Comparison of ENCODE assay signal across 9 mouse cellular contexts in the genomic region with DNA sequence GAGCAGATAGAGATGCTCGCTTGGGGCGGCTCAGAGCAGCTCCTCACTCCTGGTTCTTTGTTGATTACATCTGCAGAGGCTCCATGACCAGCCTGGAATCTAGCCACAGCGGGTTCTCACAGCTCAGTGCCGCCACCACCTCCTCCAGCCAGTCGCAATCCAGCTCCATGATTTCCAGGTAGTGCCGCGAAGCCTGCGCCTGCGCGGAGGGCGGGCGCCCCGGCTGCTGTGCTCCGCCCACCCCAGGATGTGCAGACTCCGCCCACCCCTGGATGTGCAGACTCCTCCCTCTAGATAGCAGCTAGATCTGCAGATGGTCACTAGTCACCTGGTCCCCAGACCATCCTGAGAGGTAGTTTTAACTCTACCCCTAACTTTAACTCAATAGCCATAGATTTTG. TPM values are rescaled to one million over a fixed set of nuclear protein-coding genes. Genes with fewer than 3 reads are reported as not detected.
A peak's percentile ranks its signal among the peaks of the same experiment; 100 is the strongest.
DNase-seq lines count a peak whose midpoint lies in the region; ATAC-seq and TF ChIP-seq lines count a peak whose summit lies in the region.
"Had no signal": no experiment of that assay in that cellular context is flagged by ENCODE, and none has a peak within 500 bp of the region (broad histone marks: within the 10 kb centered on the region; RNA-seq: fewer than 3 reads in every experiment).

No protein-coding gene starts in this region.

- no peaks in the 10 kb centered on the region for H3K9me3 ChIP-seq in hindbrain, embryonic 11.5 days (ENCODE audit: control insufficient read depth, low read length)
- no peaks in the 10 kb centered on the region for H3K9me3 ChIP-seq in hindbrain, embryonic 13.5 days
- H3K9me3 ChIP-seq in intestine, embryonic 15.5 days = no peaks in the 10 kb centered on the region
- no peaks in the 10 kb centered on the region for H3K9me3 ChIP-seq in liver, postnatal 0 days (ENCODE audit: low read length)

- H3K27ac ChIP-seq in hindbrain, embryonic 11.5 days (ENCODE audit: low read depth, low read length) = no peak overlapping the region
- H3K27ac ChIP-seq in hindbrain, embryonic 13.5 days = no peak overlapping the region
- no peak overlapping the region for H3K27ac ChIP-seq in intestine, embryonic 15.5 days
- H3K27ac ChIP-seq in liver, postnatal 0 days (ENCODE audit: low read depth) = no peak overlapping the region

- H3K4me2 ChIP-seq in hindbrain, embryonic 11.5 days (replicated peaks; ENCODE audit: low read depth, low read length) = no peak overlapping the region
- H3K4me2 ChIP-seq in hindbrain, embryonic 13.5 days = no peak overlapping the region
- no peak overlapping the region for H3K4me2 ChIP-seq in intestine, embryonic 15.5 days (replicated peaks)
- no peak overlapping the region for H3K4me2 ChIP-seq in liver, postnatal 0 days (ENCODE audit: low read depth, low read length)

- 8% methylated on average over 15 of the region's 15 CpGs for WGBS in hindbrain, embryonic 11.5 days
- 14% methylated on average over 13 of the region's 15 CpGs for WGBS in hindbrain, embryonic 13.5 days
- 12% methylated on average over 15 of the region's 15 CpGs for WGBS in intestine, embryonic 15.5 days
- 54% methylated on average over 15 of the region's 15 CpGs for WGBS in liver, postnatal 0 days (ENCODE audit: insufficient replicate concordance)

- peak; percentile 83 for DNase-seq in hindbrain, embryonic 11.5 days (ENCODE audit: low spot score)
- DNase-seq in c-Kit-positive CD71-positive TER-119-negative erythroid progenitor cells, embryonic 14.5 days (ENCODE audit: low read depth) = peak; percentile 23
- DNase-seq in liver, postnatal 0 days = peak; percentile 70
- no peak for DNase-seq in heart, postnatal 25 days (ENCODE audit: low spot score)
- DNase-seq in urinary bladder, adult 18-20 months (ENCODE audit: low spot score in 2 of 2) = no peak
- DNase-seq in frontal cortex, postnatal 14 days (ENCODE audit: low spot score in 2 of 2) = no peak

- H3K36me3 ChIP-seq in hindbrain, embryonic 11.5 days (ENCODE audit: control insufficient read depth, insufficient read depth, low read length) = 0 out of 2 replicates have a peak, but pooled peaks cover 4% of the 10 kb centered on the region
- H3K36me3 ChIP-seq in hindbrain, embryonic 13.5 days = peaks cover 82% of the 10 kb centered on the region
- 0 out of 2 replicates have a peak, but pooled peaks cover 3% of the 10 kb centered on the region for H3K36me3 ChIP-seq in intestine, embryonic 15.5 days
- peaks cover 33% of the 10 kb centered on the region for H3K36me3 ChIP-seq in liver, postnatal 0 days (replicated peaks; ENCODE audit: insufficient read depth, low read length)

- ATAC-seq in hindbrain, embryonic 11.5 days (ENCODE audit: low FRiP score) = no peak
- no peak for ATAC-seq in hindbrain, embryonic 13.5 days (ENCODE audit: low FRiP score)
- ATAC-seq in intestine, embryonic 15.5 days = peak; percentile 56; the same call in 1 of the 2 replicates
- ATAC-seq in liver, postnatal 0 days = peak; percentile 67

- TF ChIP-seq EP300 in liver, postnatal 0 days (IDR thresholded peaks at IDR 0.05; ENCODE audit: low read depth) = no peak

- H3K27me3 ChIP-seq in hindbrain, embryonic 11.5 days (ENCODE audit: control insufficient read depth, insufficient read depth, low read length) = no peaks in the 10 kb centered on the region
- no peaks in the 10 kb centered on the region for H3K27me3 ChIP-seq in hindbrain, embryonic 13.5 days
- no peaks in the 10 kb centered on the region for H3K27me3 ChIP-seq in intestine, embryonic 15.5 days (replicated peaks)
- no peaks in the 10 kb centered on the region for H3K27me3 ChIP-seq in liver, postnatal 0 days (ENCODE audit: insufficient read depth, low read length)

- H3K4me3 ChIP-seq in hindbrain, embryonic 11.5 days (ENCODE audit: low read depth, low read length) = no peak overlapping the region
- H3K4me3 ChIP-seq in hindbrain, embryonic 13.5 days = no peak overlapping the region
- H3K4me3 ChIP-seq in intestine, embryonic 15.5 days (replicated peaks) = no peak overlapping the region
- no peak overlapping the region for H3K4me3 ChIP-seq in liver, postnatal 0 days (ENCODE audit: low read depth, low read length)
- H3K4me3 ChIP-seq: myocyte had no signal

- H3K4me1 ChIP-seq in hindbrain, embryonic 11.5 days (replicated peaks; ENCODE audit: control insufficient read depth, insufficient read depth, low read length) = no peaks in the 10 kb centered on the region
- peaks cover 27% of the 10 kb centered on the region for H3K4me1 ChIP-seq in hindbrain, embryonic 13.5 days (replicated peaks)
- H3K4me1 ChIP-seq in intestine, embryonic 15.5 days (replicated peaks) = peaks cover 5% of the 10 kb centered on the region
- H3K4me1 ChIP-seq in liver, postnatal 0 days (ENCODE audit: insufficient read depth) = no peaks in the 10 kb centered on the region

- no peak overlapping the region for H3K9ac ChIP-seq in hindbrain, embryonic 11.5 days (ENCODE audit: low read depth, low read length)
- no peak overlapping the region for H3K9ac ChIP-seq in hindbrain, embryonic 13.5 days
- H3K9ac ChIP-seq in intestine, embryonic 15.5 days = no peak overlapping the region
- no peak overlapping the region for H3K9ac ChIP-seq in liver, postnatal 0 days (replicated peaks)

- intact Hi-C loops in heart, postnatal 25 days (cut with DNase I) = no loop called here

- TF ChIP-seq CTCF in liver, postnatal 0 days (IDR thresholded peaks at IDR 0.05; ENCODE audit: low read depth) = no peak

RNA-seq across cellular contexts. Expression of a gene that starts 41.8 kb away (rescaled TPM):
- 36.7 and 36.9 TPM in 2 replicates for polyA plus RNA-seq in hindbrain, embryonic 11.5 days (2014; fragmentation: Nextera tagmentation; extraction: Ambion mirVana)
- polyA plus RNA-seq in hindbrain, embryonic 13.5 days (2015; fragmentation: Nextera tagmentation; extraction: Ambion mirVana) = 63.3 and 65.9 TPM in 2 replicates
- 30.4 and 30.7 TPM in 2 replicates for polyA plus RNA-seq in intestine, embryonic 15.5 days (2015; fragmentation: Nextera tagmentation; extraction: Ambion mirVana)
- 8.2 and 9.2 TPM in 2 replicates for polyA plus RNA-seq in liver, postnatal 0 days (2015; fragmentation: Nextera tagmentation; extraction: Ambion mirVana)
- total RNA-seq in heart, postnatal 25 days (2021) = 10 to 100 TPM; 71.7 to 74.1 TPM

RNA-seq across cellular contexts. Expression of a gene that starts 42.7 kb away (rescaled TPM):
- polyA plus RNA-seq in hindbrain, embryonic 11.5 days (2014; fragmentation: Nextera tagmentation; extraction: Ambion mirVana) = 126 and 141 TPM in 2 replicates
- polyA plus RNA-seq in hindbrain, embryonic 13.5 days (2015; fragmentation: Nextera tagmentation; extraction: Ambion mirVana) = 117 and 118 TPM in 2 replicates
- polyA plus RNA-seq in intestine, embryonic 15.5 days (2015; fragmentation: Nextera tagmentation; extraction: Ambion mirVana) = 166 and 167 TPM in 2 replicates
- polyA plus RNA-seq in liver, postnatal 0 days (2015; fragmentation: Nextera tagmentation; extraction: Ambion mirVana) = 30.8 and 34.5 TPM in 2 replicates
- 10 to 100 TPM; 32.2 to 35.2 TPM for total RNA-seq in heart, postnatal 25 days (2021)

Comparison
In these comparisons a context has a peak if more than half of its experiments do, and no peak if none do; other contexts are left out.
1. ATAC-seq: peak in intestine, embryonic 15.5 days (single experiment) and liver, postnatal 0 days (single experiment); none in hindbrain, embryonic 11.5 days (single experiment) and hindbrain, embryonic 13.5 days (single experiment).
2. DNase-seq: peak in hindbrain, embryonic 11.5 days (single experiment), c-Kit-positive CD71-positive TER-119-negative erythroid progenitor cells, embryonic 14.5 days (single experiment) and liver, postnatal 0 days (single experiment); none in heart, postnatal 25 days (single experiment), urinary bladder, adult 18-20 months (0 of 2) and frontal cortex, postnatal 14 days (0 of 2).